In the genomic region with DNA sequence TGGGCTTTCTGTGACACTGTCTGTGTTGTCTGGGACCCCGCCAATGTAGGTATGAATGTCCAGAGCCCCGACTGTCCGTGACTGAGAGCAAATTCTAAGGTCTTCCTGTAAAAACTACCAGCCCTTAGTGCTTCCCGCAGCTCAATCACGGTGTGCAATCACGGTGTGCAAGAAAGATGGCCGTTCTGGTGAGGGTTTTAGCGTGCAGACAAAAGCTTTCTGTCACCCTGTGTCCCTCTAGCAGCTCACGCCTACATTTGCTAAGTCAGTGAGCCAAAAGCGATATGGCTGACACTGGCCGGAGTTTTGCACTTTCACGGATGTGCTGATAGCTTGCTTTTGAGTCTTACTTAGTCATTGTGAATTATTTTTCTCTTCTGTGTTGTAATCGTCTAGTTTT, we compare ENCODE assay signal across 25 mouse cellular contexts. TPM values are rescaled to one million over a fixed set of nuclear protein-coding genes. Genes with fewer than 3 reads are reported as not detected.
DNase-seq lines count a peak whose midpoint lies in the region; TF ChIP-seq lines count a peak whose summit lies in the region.
"Had no signal": no experiment of that assay in that cellular context is flagged by ENCODE, and none has a peak within 500 bp of the region (broad histone marks: within the 10 kb centered on the region; RNA-seq: fewer than 3 reads in every experiment).

No protein-coding gene starts in this region.

- intact Hi-C loops in left cerebral cortex, postnatal 25 days (cut with DNase I): no loop called here

- no peak for TF ChIP-seq EP300 in ES-Bruce4 (IDR thresholded peaks at IDR 0.05; ENCODE audit: insufficient read depth, low read depth, low read length)

- TF ChIP-seq POLR2A in testis, adult 2 months (IDR thresholded peaks at IDR 0.05; ENCODE audit: control insufficient read depth, low read depth, low read length): no peak
- TF ChIP-seq POLR2A in ES-Bruce4 (IDR thresholded peaks at IDR 0.05; ENCODE audit: insufficient read depth, low read length): no peak

- in situ Hi-C loops in ES-E14 (cut with MboI; ENCODE audit: low sequenced_read_pairs in 2 of 2, unreplicated experiment in 2 of 2): loop anchor here (5.0 to 25.0 kb wide), 3 partner anchors 448 to 928 kb away; a partner anchor contains a TSS

- peak overlapping the region; percentile 52 for H3K4me3 ChIP-seq in testis, adult 2 months (ENCODE audit: control insufficient read depth, low read depth, low read length)
- peak overlapping the region; percentile 45 for H3K4me3 ChIP-seq in ES-Bruce4 (ENCODE audit: low read depth, low read length)
- H3K4me3 ChIP-seq in ES-E14 (ENCODE audit: insufficient read depth in 1 of 2, low read depth in 1 of 2, low read length in 2 of 2, poor library complexity in 1 of 2, severe bottlenecking in 1 of 2): peak overlapping the region; percentile 39 to 40; a peak in 3 of 4 replicates
- H3K4me3 ChIP-seq: embryonic facial prominence, embryonic 13.5 days; embryonic facial prominence, embryonic 15.5 days; erythroblast, embryonic 14.5 days; forebrain, embryonic 10.5 days; forebrain, embryonic 13.5 days; forebrain, embryonic 15.5 days had no signal

- no peak for DNase-seq in testis, postnatal 10 days (ENCODE audit: low spot score)
- DNase-seq in ES-E14 (ENCODE audit: low read depth, low spot score) (no peak), ZHBTc4 (ENCODE audit: low read depth, low spot score) (peak; percentile 71)
- DNase-seq in left cerebral cortex, postnatal 25 days (ENCODE audit: low spot score in 2 of 2): no peak
- no peak for DNase-seq in urinary bladder, postnatal 25 days (ENCODE audit: low spot score)
- no peak for DNase-seq in cerebellum, postnatal 10 days
- DNase-seq: adrenal gland, adult 8-10 months; adrenal gland, postnatal 14 days; adrenal gland, postnatal 36 days; cerebellum, adult 11-12 months; cerebellum, adult 2 months; cerebellum, adult 9-10 months; cerebellum, postnatal 14 days; cerebellum, postnatal 36 days; embryo, embryonic 11 days; forebrain, postnatal 0 days had no signal

- no peak overlapping the region for H3K27ac ChIP-seq in testis, adult 2 months (ENCODE audit: control insufficient read depth, insufficient read depth, low read depth, low read length)
- no peak overlapping the region for H3K27ac ChIP-seq in ES-Bruce4 (ENCODE audit: insufficient read depth, low read length)
- no peak overlapping the region for H3K27ac ChIP-seq in ES-E14 (ENCODE audit: insufficient read depth, low read depth, low read length, poor library complexity, severe bottlenecking)
- H3K27ac ChIP-seq: embryonic facial prominence, embryonic 13.5 days; embryonic facial prominence, embryonic 15.5 days; forebrain, embryonic 10.5 days; forebrain, embryonic 13.5 days; forebrain, embryonic 15.5 days had no signal

- peaks cover 5% of the 10 kb centered on the region for H3K4me1 ChIP-seq in testis, adult 2 months (ENCODE audit: control insufficient read depth, insufficient read depth, low read length)
- H3K4me1 ChIP-seq in ES-Bruce4 (ENCODE audit: control insufficient read depth, insufficient read depth, low read length) (no peaks in the 10 kb centered on the region), ES-E14 (ENCODE audit: control insufficient read depth in 2 of 2, insufficient read depth in 2 of 2, low read length in 2 of 2, poor library complexity in 1 of 2) (peaks cover 0 to 1% of the 10 kb centered on the region in 2 experiments; a peak in 2 of 4 replicates)
- H3K4me1 ChIP-seq: embryonic facial prominence, embryonic 13.5 days; embryonic facial prominence, embryonic 15.5 days; forebrain, embryonic 13.5 days; forebrain, embryonic 15.5 days had no signal

- H3K9ac ChIP-seq in ES-Bruce4 (ENCODE audit: low read depth, poor library complexity, severe bottlenecking) (peak overlapping the region; percentile 62), ES-E14 (ENCODE audit: insufficient read depth, low read depth, low read length, poor library complexity, severe bottlenecking) (peak overlapping the region; percentile 66)
- H3K9ac ChIP-seq: embryonic facial prominence, embryonic 13.5 days; embryonic facial prominence, embryonic 15.5 days; forebrain, embryonic 13.5 days; forebrain, embryonic 15.5 days; forebrain, postnatal 0 days had no signal

- no peak for TF ChIP-seq CTCF in testis, adult 2 months (IDR thresholded peaks at IDR 0.05; ENCODE audit: control insufficient read depth, insufficient read depth, insufficient replicate concordance, low read depth, low read length)
- TF ChIP-seq CTCF in ES-Bruce4 (IDR thresholded peaks at IDR 0.05; ENCODE audit: low read depth, low read length): no peak

- no peaks in the 10 kb centered on the region for H3K36me3 ChIP-seq in testis, adult 2 months (ENCODE audit: control insufficient read depth, insufficient read depth, low read length)
- H3K36me3 ChIP-seq in ES-Bruce4 (ENCODE audit: control insufficient read depth, insufficient read depth, low read length, poor library complexity, severe bottlenecking) (no peaks in the 10 kb centered on the region), ES-E14 (ENCODE audit: control insufficient read depth, insufficient read depth, low read length, poor library complexity, severe bottlenecking) (no peaks in the 10 kb centered on the region)
- H3K36me3 ChIP-seq: embryonic facial prominence, embryonic 13.5 days; embryonic facial prominence, embryonic 15.5 days; forebrain, embryonic 10.5 days; forebrain, embryonic 15.5 days; G1E had no signal

- H3K9me3 ChIP-seq in ES-Bruce4 (replicated peaks; ENCODE audit: control insufficient read depth, insufficient read depth, low read length, poor library complexity, severe bottlenecking) (no peaks in the 10 kb centered on the region), ES-E14 (ENCODE audit: control insufficient read depth, insufficient read depth, low read depth, low read length) (no peaks in the 10 kb centered on the region)
- H3K9me3 ChIP-seq: embryonic facial prominence, embryonic 13.5 days; embryonic facial prominence, embryonic 15.5 days; forebrain, embryonic 10.5 days; forebrain, embryonic 13.5 days; forebrain, embryonic 15.5 days; G1E had no signal

- no peaks in the 10 kb centered on the region for H3K27me3 ChIP-seq in testis, adult 2 months (ENCODE audit: control insufficient read depth, insufficient read depth, low read length)
- peaks cover 1% of the 10 kb centered on the region; the same call in 1 of the 2 replicates for H3K27me3 ChIP-seq in ES-Bruce4 (ENCODE audit: control insufficient read depth, insufficient read depth, low read length, poor library complexity, severe bottlenecking)
- H3K27me3 ChIP-seq: embryonic facial prominence, embryonic 13.5 days; embryonic facial prominence, embryonic 15.5 days; forebrain, embryonic 13.5 days; forebrain, embryonic 15.5 days had no signal

TF ChIP-seq in ES-E14, 5 proteins besides CTCF, POLR2A, EP300 and RAD21:
- TF ChIP-seq HCFC1 (IDR thresholded peaks at IDR 0.05; ENCODE audit: borderline replicate concordance, insufficient read depth, low read length): no peak
- TF ChIP-seq MAFK (IDR thresholded peaks at IDR 0.05; ENCODE audit: insufficient read depth, low read depth, low read length): no peak
- no peak for TF ChIP-seq ZC3H11A (IDR thresholded peaks at IDR 0.05; ENCODE audit: borderline replicate concordance, low read depth, low read length)
- TF ChIP-seq CHD2 (IDR thresholded peaks at IDR 0.05; ENCODE audit: low read depth, low read length): no peak
- TF ChIP-seq ZNF384 (IDR thresholded peaks at IDR 0.05; ENCODE audit: low read depth, low read length): no peak

RNA-seq across cellular contexts. Expression of a gene that starts 58.2 kb away (rescaled TPM):
- 3.8 and 3.9 TPM in 2 replicates for polyA plus RNA-seq in testis, adult 2 months (2012; rRNA removed)
- 11.4 and 15.1 TPM in 2 replicates for polyA plus RNA-seq in ES-Bruce4 (2011; ENCODE audit: insufficient read depth, insufficient read length, low read depth, missing spikeins)
- total RNA-seq in ES-E14 (2012; rRNA removed): 12.5 and 15.6 TPM in 2 replicates
- 10 to 100 TPM; 50.7 to 53.1 TPM for total RNA-seq in left cerebral cortex, postnatal 25 days (2021)
